Mouse (Mus musculus): ENCODE measurements around the gene Cenpm.

GRCm38 (mm10) chr15:82198342-82198741 is 46.2 kb downstream of the Cenpm start:
- no peak for TF ChIP-seq CTCF (IDR thresholded peaks at IDR 0.05; ENCODE audit: low read depth, low read length)
- TF ChIP-seq POLR2AphosphoS5 (IDR thresholded peaks at IDR 0.05; ENCODE audit: insufficient replicate concordance, low read depth, low read length) = no peak
- no peak for TF ChIP-seq TAL1 (conservative IDR thresholded peaks at IDR 0.05; ENCODE audit: low read depth, low read length)
- no peak for TF ChIP-seq GATA1 (IDR thresholded peaks at IDR 0.05; ENCODE audit: borderline replicate concordance, low read length)

Data from G1E (cell line).